10 mouse cellular contexts compared by ENCODE assay signal in the genomic region with DNA sequence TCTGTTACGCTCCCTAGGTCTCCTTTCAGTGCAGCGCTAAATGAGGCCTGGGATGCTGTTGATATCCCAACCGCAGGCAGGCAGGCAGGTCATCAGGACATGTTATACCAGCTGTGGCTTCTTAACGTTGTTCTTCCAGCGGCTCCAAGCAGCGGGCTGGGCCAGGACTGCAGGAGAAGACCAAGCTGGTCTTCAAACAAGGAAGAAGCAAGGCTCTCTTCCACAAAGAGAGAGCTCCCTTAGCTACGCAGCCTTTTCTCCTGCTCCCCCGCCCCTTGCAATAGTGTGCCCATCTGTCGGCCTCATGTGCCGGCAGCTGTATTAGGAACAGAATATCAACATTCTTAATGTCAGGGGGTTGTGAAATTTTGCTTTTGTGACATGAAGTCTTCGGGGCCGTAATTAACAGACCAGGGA. TPM values are rescaled to one million over a fixed set of nuclear protein-coding genes. Genes with fewer than 3 reads are reported as not detected.
A peak's percentile ranks its signal among the peaks of the same experiment; 100 is the strongest.
DNase-seq lines count a peak whose midpoint lies in the region; ATAC-seq and TF ChIP-seq lines count a peak whose summit lies in the region.
"Had no signal": no experiment of that assay in that cellular context is flagged by ENCODE, and none has a peak within 500 bp of the region (broad histone marks: within the 10 kb centered on the region; RNA-seq: fewer than 3 reads in every experiment).

No protein-coding gene starts in this region.

- no peak overlapping the region for H3K4me2 ChIP-seq in lung, embryonic 14.5 days
- H3K4me2 ChIP-seq in forebrain, embryonic 15.5 days (replicated peaks), result no peak overlapping the region
- H3K4me2 ChIP-seq in neural tube, embryonic 13.5 days, result peak overlapping the region; percentile 41
- H3K4me2 ChIP-seq: heart, embryonic 15.5 days had no signal

- no peak overlapping the region for H3K9ac ChIP-seq in lung, embryonic 14.5 days
- H3K9ac ChIP-seq in forebrain, embryonic 15.5 days (replicated peaks), result no peak overlapping the region
- H3K9ac ChIP-seq in neural tube, embryonic 13.5 days, result 0 out of 2 replicates have a peak overlapping the region, but pooled peaks have one; percentile 35
- H3K9ac ChIP-seq: heart, embryonic 15.5 days had no signal

- no peak for TF ChIP-seq CTCF in lung, embryonic 14.5 days (IDR thresholded peaks at IDR 0.05; ENCODE audit: low read depth)

- no peak overlapping the region for H3K4me3 ChIP-seq in lung, embryonic 14.5 days (ENCODE audit: low read depth, low read length)
- no peak overlapping the region for H3K4me3 ChIP-seq in forebrain, embryonic 15.5 days
- H3K4me3 ChIP-seq in neural tube, embryonic 13.5 days, result no peak overlapping the region
- H3K4me3 ChIP-seq: heart, embryonic 15.5 days had no signal

- no peaks in the 10 kb centered on the region for H3K9me3 ChIP-seq in lung, embryonic 14.5 days (ENCODE audit: low read depth, low read length)
- H3K9me3 ChIP-seq in forebrain, embryonic 15.5 days, result no peaks in the 10 kb centered on the region
- no peaks in the 10 kb centered on the region for H3K9me3 ChIP-seq in neural tube, embryonic 13.5 days
- H3K9me3 ChIP-seq: heart, embryonic 15.5 days had no signal

- H3K27ac ChIP-seq in lung, embryonic 14.5 days (ENCODE audit: low read depth), result no peak overlapping the region
- no peak overlapping the region for H3K27ac ChIP-seq in forebrain, embryonic 15.5 days (replicated peaks)
- H3K27ac ChIP-seq in neural tube, embryonic 13.5 days (replicated peaks), result 0 out of 2 replicates have a peak overlapping the region, but pooled peaks have one; percentile 13
- H3K27ac ChIP-seq: heart, embryonic 15.5 days had no signal

- peak; percentile 27 for DNase-seq in lung, embryonic 14.5 days
- no peak for DNase-seq in lung, postnatal 36 days
- DNase-seq in layer of hippocampus, postnatal 10 days (ENCODE audit: low spot score in 2 of 2), result peak; percentile 24 to 41
- DNase-seq in thymus, adult 18-20 months, result no peak
- DNase-seq in adrenal gland, postnatal 36 days, result no peak

- whole genome bisulfite sequencing in lung, embryonic 14.5 days, result 40% methylated on average over 12 of the region's 12 CpGs
- WGBS in forebrain, embryonic 15.5 days, result 36% methylated on average over 12 of the region's 12 CpGs
- 30% methylated on average over 12 of the region's 12 CpGs for WGBS in neural tube, embryonic 13.5 days

- no peaks in the 10 kb centered on the region for H3K4me1 ChIP-seq in lung, embryonic 14.5 days (ENCODE audit: insufficient read depth)
- peaks cover 7% of the 10 kb centered on the region for H3K4me1 ChIP-seq in forebrain, embryonic 15.5 days
- H3K4me1 ChIP-seq in neural tube, embryonic 13.5 days (replicated peaks), result peaks cover 12% of the 10 kb centered on the region
- H3K4me1 ChIP-seq: heart, embryonic 15.5 days had no signal

- peak; percentile 44; the same call in 1 of the 2 replicates for ATAC-seq in lung, embryonic 14.5 days (ENCODE audit: insufficient read depth)
- ATAC-seq in forebrain, embryonic 15.5 days (replicated peaks), result peak; percentile 85
- ATAC-seq in neural tube, embryonic 13.5 days (ENCODE audit: low read depth), result peak; percentile 74
- ATAC-seq in granulocyte monocyte progenitor cell, adult 5-6 weeks (replicated peaks; ENCODE audit: poor library complexity, severe bottlenecking), result no peak

- no peaks in the 10 kb centered on the region for H3K27me3 ChIP-seq in lung, embryonic 14.5 days (ENCODE audit: insufficient read depth, low read length)
- H3K27me3 ChIP-seq in forebrain, embryonic 15.5 days, result no peaks in the 10 kb centered on the region
- peaks cover 16% of the 10 kb centered on the region for H3K27me3 ChIP-seq in neural tube, embryonic 13.5 days
- H3K27me3 ChIP-seq: heart, embryonic 15.5 days had no signal

- H3K36me3 ChIP-seq in lung, embryonic 14.5 days (ENCODE audit: insufficient read depth), result no peaks in the 10 kb centered on the region
- no peaks in the 10 kb centered on the region for H3K36me3 ChIP-seq in forebrain, embryonic 15.5 days
- no peaks in the 10 kb centered on the region for H3K36me3 ChIP-seq in neural tube, embryonic 13.5 days
- H3K36me3 ChIP-seq: heart, embryonic 15.5 days had no signal

RNA-seq across cellular contexts. Expression of a gene that starts 35.7 kb away (rescaled TPM):
- polyA plus RNA-seq in lung, embryonic 14.5 days (2014; fragmentation: Nextera tagmentation; extraction: Ambion mirVana), result 30.6 and 32.1 TPM in 2 replicates
- 7.7 and 8.7 TPM in 2 replicates for polyA plus RNA-seq in forebrain, embryonic 15.5 days (2015; fragmentation: Nextera tagmentation; extraction: Ambion mirVana)
- total RNA-seq in layer of hippocampus, postnatal 10 days (2021), result 10 to 100 TPM; 43.1 to 43.4 TPM
- polyA plus RNA-seq in neural tube, embryonic 13.5 days (2015; fragmentation: Nextera tagmentation; extraction: Ambion mirVana), result 11.9 and 12.1 TPM in 2 replicates
- total RNA-seq in granulocyte monocyte progenitor cell, adult 5-6 weeks (2014; fragmentation: Nextera tagmentation), result not detected in 2 replicates
- not detected in 2 replicates for total RNA-seq in granulocyte monocyte progenitor cell, adult 5-6 weeks (2017)
- 100 to 1,000 TPM in 1 of 2 experiments, 10 to 100 TPM in 1; 79.2 to 110 TPM for total RNA-seq in adrenal gland, postnatal 36 days (2021)
- total RNA-seq: common myeloid progenitor, adult 5-6 weeks had no signal

Comparison
In these comparisons a context has a peak if more than half of its experiments do, and no peak if none do; other contexts are left out.
1. DNase-seq: peak in lung, embryonic 14.5 days (single experiment) and layer of hippocampus, postnatal 10 days (2 of 2); none in lung, postnatal 36 days (single experiment), thymus, adult 18-20 months (0 of 2) and adrenal gland, postnatal 36 days (0 of 2).
2. RNA of a gene that starts 35.7 kb away (total RNA-seq): 79.2 to 110 TPM in adrenal gland, postnatal 36 days and 43.1 to 43.4 TPM in layer of hippocampus, postnatal 10 days; not detected in granulocyte monocyte progenitor cell, adult 5-6 weeks; every median in the first group is over 10 times any median in the second.